Mouse (Mus musculus) cortical plate, adult 2 months (tissue): ENCODE data around the gene Hspb1.

ENCODE experiments used
- CTCF ChIP-seq: fragments of 200-500 bp; IDR thresholded peaks from 2 replicates; pipeline ENCODE4 v1.5.1; 2011; ENCODE audit warnings: mild to moderate bottlenecking, control low read depth, low read length; ENCODE audit not compliant: insufficient read depth; ENCODE audit errors: extremely low read depth
- POLR2A ChIP-seq: fragments of 200-500 bp; IDR thresholded peaks from 2 replicates; pipeline ENCODE4 v1.6.1; 2011; ENCODE audit warnings: mild to moderate bottlenecking, low read length, control low read depth; ENCODE audit not compliant: insufficient read depth; ENCODE audit errors: extremely low read depth

DNA sequence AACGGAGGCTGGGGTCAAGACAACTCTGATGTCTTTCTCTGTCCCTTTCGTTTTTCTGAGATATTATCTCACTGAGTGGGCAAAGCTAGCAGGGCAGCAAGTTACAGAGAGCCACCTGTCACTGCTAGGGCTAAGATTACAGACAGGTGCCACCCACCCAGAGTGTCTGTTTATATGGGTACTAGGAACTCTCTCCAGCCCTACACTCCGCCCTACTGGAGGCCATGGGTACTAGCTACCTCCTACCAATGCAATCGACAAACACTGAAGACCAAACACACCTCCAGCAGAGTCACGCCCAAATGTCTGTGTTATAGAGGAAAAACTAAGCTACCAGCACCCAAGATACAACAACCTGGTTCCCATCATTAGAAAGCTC lies 30.3 kb downstream of the Hspb1 start:
- no peak for TF ChIP-seq CTCF
- TF ChIP-seq POLR2A, result no peak
